Comparison of ENCODE assay signal across 11 mouse cellular contexts in genomic region chr6:121098109-121098508, GRCm38 (mm10). TPM values are rescaled to one million over a fixed set of nuclear protein-coding genes. Genes with fewer than 3 reads are reported as not detected.
A peak's percentile ranks its signal among the peaks of the same experiment; 100 is the strongest.
DNase-seq lines count a peak whose midpoint lies in the region; ATAC-seq and TF ChIP-seq lines count a peak whose summit lies in the region.
"Had no signal": no experiment of that assay in that cellular context is flagged by ENCODE, and none has a peak within 500 bp of the region (broad histone marks: within the 10 kb centered on the region; RNA-seq: fewer than 3 reads in every experiment).

No protein-coding gene starts in this region.

- H3K27ac ChIP-seq in heart, embryonic 15.5 days = 0 out of 2 replicates have a peak overlapping the region, but pooled peaks have one; percentile 1
- H3K27ac ChIP-seq in hindbrain, embryonic 14.5 days = peak overlapping the region; percentile 64
- H3K27ac ChIP-seq in midbrain, embryonic 16.5 days (ENCODE audit: low read length) = peak overlapping the region; percentile 45
- no peak overlapping the region for H3K27ac ChIP-seq in left cerebral cortex, adult 2 months
- H3K27ac ChIP-seq: gastrocnemius, adult 2 months; heart, adult 2 months had no signal

- no peaks in the 10 kb centered on the region for H3K9me3 ChIP-seq in heart, embryonic 15.5 days (replicated peaks)
- H3K9me3 ChIP-seq in hindbrain, embryonic 14.5 days (ENCODE audit: control insufficient read depth, low read length) = no peaks in the 10 kb centered on the region
- no peaks in the 10 kb centered on the region for H3K9me3 ChIP-seq in midbrain, embryonic 16.5 days (replicated peaks; ENCODE audit: control insufficient read depth, low read length, poor library complexity, severe bottlenecking)

- H3K9ac ChIP-seq in heart, embryonic 15.5 days = no peak overlapping the region
- peak overlapping the region; percentile 42 for H3K9ac ChIP-seq in hindbrain, embryonic 14.5 days
- peak overlapping the region; percentile 34; the same call in 1 of the 2 replicates for H3K9ac ChIP-seq in midbrain, embryonic 16.5 days (ENCODE audit: low read depth, low read length)

- H3K27me3 ChIP-seq in heart, embryonic 15.5 days = no peaks in the 10 kb centered on the region
- H3K27me3 ChIP-seq in hindbrain, embryonic 14.5 days (ENCODE audit: control insufficient read depth, insufficient read depth, low read length) = no peaks in the 10 kb centered on the region
- no peaks in the 10 kb centered on the region for H3K27me3 ChIP-seq in midbrain, embryonic 16.5 days (ENCODE audit: control insufficient read depth, insufficient read depth, low read depth, low read length)

- DNase-seq in heart, adult 9 months (ENCODE audit: low spot score in 2 of 2) = no peak
- DNase-seq in brain, embryonic 14.5 days (ENCODE audit: low read depth) = peak; percentile 55
- DNase-seq in hindbrain, embryonic 14.5 days (ENCODE audit: low spot score) = no peak
- DNase-seq in lung, adult 18-20 months = no peak
- no peak for DNase-seq in left cerebral cortex, adult 2 months (ENCODE audit: extremely low spot score in 1 of 2, low spot score in 2 of 2)
- DNase-seq: embryo, embryonic 11 days; gastrocnemius, adult 2 months; right cerebral cortex, postnatal 14 days had no signal

- no peak overlapping the region for H3K4me3 ChIP-seq in heart, embryonic 15.5 days
- no peak overlapping the region for H3K4me3 ChIP-seq in hindbrain, embryonic 14.5 days (replicated peaks; ENCODE audit: low read length)
- no peak overlapping the region for H3K4me3 ChIP-seq in midbrain, embryonic 16.5 days (ENCODE audit: low read depth, low read length)
- no peak overlapping the region for H3K4me3 ChIP-seq in left cerebral cortex, adult 2 months
- H3K4me3 ChIP-seq: gastrocnemius, adult 2 months; heart, adult 2 months had no signal

- no peak for TF ChIP-seq CTCF in brain, embryonic 14.5 days (IDR thresholded peaks at IDR 0.05; ENCODE audit: borderline replicate concordance, extremely low read depth, insufficient read depth, insufficient read length)
- TF ChIP-seq CTCF in left cerebral cortex, adult 2 months (IDR thresholded peaks at IDR 0.05) = no peak

- ATAC-seq in heart, embryonic 15.5 days (replicated peaks; ENCODE audit: insufficient number of reproducible peaks, insufficient read depth, low FRiP score, low read depth) = no peak
- no peak for ATAC-seq in hindbrain, embryonic 14.5 days (ENCODE audit: low FRiP score)
- ATAC-seq in midbrain, embryonic 16.5 days = no peak; the same call in 1 of the 2 replicates

- no peak overlapping the region for H3K4me2 ChIP-seq in heart, embryonic 15.5 days
- peak overlapping the region; percentile 3; the same call in 1 of the 2 replicates for H3K4me2 ChIP-seq in hindbrain, embryonic 14.5 days (replicated peaks)
- no peak overlapping the region for H3K4me2 ChIP-seq in midbrain, embryonic 16.5 days (ENCODE audit: low read length)

- intact Hi-C loops in left cerebral cortex, adult 2 months (cut with DNase I) = no loop called here

- TF ChIP-seq POLR2A in brain, embryonic 14.5 days (IDR thresholded peaks at IDR 0.05; ENCODE audit: borderline replicate concordance, extremely low read depth, insufficient read depth, insufficient read length, poor library complexity, severe bottlenecking) = no peak

- WGBS in heart, embryonic 15.5 days = 66% methylated on average over 9 of the region's 9 CpGs
- 31% methylated on average over 9 of the region's 9 CpGs for WGBS in hindbrain, embryonic 14.5 days
- WGBS in midbrain, embryonic 16.5 days = 34% methylated on average over 9 of the region's 9 CpGs

- H3K4me1 ChIP-seq in heart, embryonic 15.5 days (replicated peaks) = peaks cover 79% of the 10 kb centered on the region
- peaks cover 22% of the 10 kb centered on the region for H3K4me1 ChIP-seq in hindbrain, embryonic 14.5 days (replicated peaks; ENCODE audit: control insufficient read depth, insufficient read depth, low read length)
- peaks cover 21% of the 10 kb centered on the region for H3K4me1 ChIP-seq in midbrain, embryonic 16.5 days (ENCODE audit: control insufficient read depth, insufficient read depth, low read length)

- H3K36me3 ChIP-seq in heart, embryonic 15.5 days = no peaks in the 10 kb centered on the region
- H3K36me3 ChIP-seq in hindbrain, embryonic 14.5 days (replicated peaks; ENCODE audit: control insufficient read depth, insufficient read depth) = no peaks in the 10 kb centered on the region
- no peaks in the 10 kb centered on the region; the same call in 1 of the 2 replicates for H3K36me3 ChIP-seq in midbrain, embryonic 16.5 days (ENCODE audit: control insufficient read depth, insufficient read depth, low read length)

RNA-seq across cellular contexts. Expression of gene Mical3, which starts 32.7 kb away (rescaled TPM):
- polyA plus RNA-seq in heart, embryonic 15.5 days (2015; fragmentation: Nextera tagmentation; extraction: Ambion mirVana) = 25.0 and 26.6 TPM in 2 replicates
- 31.2 and 57.5 TPM in 2 replicates for polyA plus RNA-seq in brain, embryonic 14.5 days (2012; rRNA removed)
- 44.6 and 49.4 TPM in 2 replicates for polyA plus RNA-seq in hindbrain, embryonic 14.5 days (2014; fragmentation: Nextera tagmentation; extraction: Ambion mirVana)
- 37.0 and 43.2 TPM in 2 replicates for polyA plus RNA-seq in midbrain, embryonic 16.5 days (2015; fragmentation: Nextera tagmentation; extraction: Ambion mirVana)
- total RNA-seq in left cerebral cortex, adult 2 months (2021) = 100 to 1,000 TPM; 127 to 141 TPM
